Mouse (Mus musculus) neural tube, embryonic 14.5 days (tissue): ENCODE data around the gene Ankrd53. TPM values are rescaled to one million over a fixed set of nuclear protein-coding genes. Genes with fewer than 3 reads are reported as not detected.

Source experiments
- ATAC-seq: fragments of 200-750 bp; cut with Nextera tagmentation; 2 replicates; pipeline ENCODE4 v1.8.0; 2017; ENCODE audit warnings: low read depth, mild to moderate bottlenecking, moderate TSS enrichment, moderate library complexity
- H3K27ac ChIP-seq: fragments of 300-500 bp; sonication (generic); 2 replicates; pipeline ENCODE4 v1.5.1; 2014; ENCODE audit warnings: low read depth, mild to moderate bottlenecking, control low read depth, low read length, moderate library complexity, mixed read lengths
- H3K27me3 ChIP-seq: fragments of 300-500 bp; sonication (generic); 2 replicates; pipeline ENCODE4 v1.6.1; 2014; ENCODE audit warnings: low read length; ENCODE audit not compliant: control insufficient read depth, insufficient read depth
- H3K36me3 ChIP-seq: fragments of 300-500 bp; sonication (generic); 2 replicates; pipeline ENCODE4 v1.6.1; 2014; ENCODE audit warnings: low read length, mixed read lengths; ENCODE audit not compliant: control insufficient read depth, insufficient read depth
- H3K4me1 ChIP-seq: fragments of 300-500 bp; sonication (generic); 2 replicates; pipeline ENCODE4 v1.6.1; 2014; ENCODE audit warnings: low read length; ENCODE audit not compliant: control insufficient read depth, insufficient read depth
- H3K4me2 ChIP-seq: fragments of 300-500 bp; sonication (generic); 2 replicates; pipeline ENCODE4 v1.6.1; 2014; ENCODE audit warnings: mild to moderate bottlenecking, low read depth, low read length, control low read depth
- H3K4me3 ChIP-seq: fragments of 300-500 bp; sonication (generic); 2 replicates; pipeline ENCODE4 v1.5.1; 2014; ENCODE audit warnings: low read depth, low read length, control low read depth, mixed read lengths
- H3K9ac ChIP-seq: fragments of 300-500 bp; sonication (generic); replicated peaks from 2 replicates; pipeline ENCODE4 v1.6.1; 2014; ENCODE audit warnings: low read depth, mild to moderate bottlenecking, control low read depth, low read length, mixed read lengths
- H3K9me3 ChIP-seq: fragments of 300-500 bp; sonication (generic); 2 replicates; pipeline ENCODE4 v1.6.1; 2016; ENCODE audit warnings: low read length; ENCODE audit not compliant: control insufficient read depth
- WGBS: fragments of 180-500 bp; shearing (Covaris S2); extraction: QIAGEN DNeasy Blood & Tissue Kit; methylation state at CpG from one replicate; pipeline ENCODE4 v1.1.7; 2014; 5-methylcytosine and 5-hydroxymethylcytosine counted together
- polyA plus RNA-seq: library from polyadenylated mRNA; unstranded; fragments of >200 nt; fragmentation: Nextera tagmentation; extraction: Ambion mirVana; gene quantifications from 2 replicates; pipeline ENCODE4 v1.2.1, GENCODE M21; 2014

Ankrd53 gene
- polyA plus RNA-seq, 1 experiment from 2014 or later: 0.24 TPM

DNA sequence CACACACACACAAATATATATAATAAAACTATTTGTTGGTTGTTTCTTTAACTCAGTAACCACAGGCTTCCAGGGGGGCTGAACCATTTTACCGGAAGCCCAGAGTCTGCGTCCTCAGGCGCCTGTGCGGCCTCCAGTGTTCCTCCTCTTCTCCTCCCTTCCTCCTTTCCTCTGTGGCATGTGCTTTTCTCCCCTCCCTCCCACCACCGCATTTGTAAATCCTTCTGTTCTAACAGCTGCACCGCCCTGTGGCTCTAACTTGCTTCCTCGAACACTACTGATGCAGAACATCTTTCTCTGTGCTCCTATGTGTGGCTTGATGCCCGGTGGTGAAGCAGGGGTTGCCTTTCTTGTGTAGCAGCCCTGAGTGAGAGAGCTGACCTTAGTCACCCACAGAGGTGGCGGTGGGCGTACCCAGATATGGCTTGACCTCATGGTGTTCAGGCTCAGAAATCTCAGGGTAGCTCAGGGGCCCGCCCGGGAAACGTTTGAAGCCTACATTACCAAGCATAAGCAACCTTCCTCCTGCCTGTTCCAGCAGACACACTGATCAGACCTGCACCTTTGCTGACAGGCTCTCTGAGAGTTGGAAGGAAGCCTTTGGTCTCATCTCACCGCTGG lies 33.0 kb upstream of the Ankrd53 start:
- no peak overlapping the region for H3K9ac ChIP-seq
- H3K36me3 ChIP-seq: no peaks in the 10 kb centered on the region
- H3K9me3 ChIP-seq: no peaks in the 10 kb centered on the region
- ATAC-seq: no peak
- H3K4me3 ChIP-seq: no peak overlapping the region
- H3K27me3 ChIP-seq: no peaks in the 10 kb centered on the region
- no peak overlapping the region for H3K27ac ChIP-seq
- H3K4me2 ChIP-seq: no peak overlapping the region
- WGBS: 73% methylated on average over 14 of the region's 14 CpGs
- no peaks in the 10 kb centered on the region for H3K4me1 ChIP-seq

GRCm38 (mm10) chr6:83731128-83731527 lies 31.3 kb upstream of the Ankrd53 start:
- H3K9ac ChIP-seq: no peak overlapping the region
- no peaks in the 10 kb centered on the region for H3K27me3 ChIP-seq
- no peak overlapping the region for H3K4me3 ChIP-seq
- H3K4me1 ChIP-seq: no peaks in the 10 kb centered on the region
- no peak overlapping the region for H3K27ac ChIP-seq
- no peak overlapping the region for H3K4me2 ChIP-seq
- ATAC-seq: no peak
- WGBS: 27% methylated on average over 5 of the region's 5 CpGs
- no peaks in the 10 kb centered on the region for H3K9me3 ChIP-seq
- no peaks in the 10 kb centered on the region for H3K36me3 ChIP-seq

GRCm38 (mm10) chr6:83737311-83737710 lies 25.1 kb upstream of the Ankrd53 start:
- Histone ChIP-seq H3K9me3 (no peaks in the 10 kb centered on the region), H3K36me3 (no peaks in the 10 kb centered on the region), H3K4me2 (no peak overlapping the region), H3K27me3 (no peaks in the 10 kb centered on the region), H3K4me1 (no peaks in the 10 kb centered on the region), H3K4me3 (no peak overlapping the region), H3K9ac (no peak overlapping the region), H3K27ac (no peak overlapping the region)
- ATAC-seq: no peak
- 33% methylated on average over 13 of the region's 13 CpGs for WGBS

DNA sequence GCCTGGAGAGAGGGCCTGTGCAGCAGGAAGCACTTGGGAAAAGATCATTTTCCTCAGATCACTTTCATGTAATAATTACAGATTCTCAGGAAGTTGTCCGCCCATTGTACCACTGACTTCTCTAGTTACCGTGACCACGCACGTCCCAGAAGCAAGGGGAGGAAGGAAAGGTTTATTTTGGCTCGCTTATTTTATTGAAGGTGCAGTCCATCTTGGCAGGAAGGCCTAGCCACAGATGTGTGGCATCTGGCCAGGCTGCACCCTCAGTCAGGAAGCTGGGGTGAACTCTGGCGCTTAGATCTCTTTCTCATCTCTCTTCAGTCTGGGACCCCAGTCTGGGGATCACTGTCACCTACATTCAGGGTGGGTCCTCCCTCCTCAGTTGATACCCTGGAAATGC lies 23.8 kb upstream of the Ankrd53 start:
- Histone ChIP-seq H3K4me2 (no peak overlapping the region), H3K9me3 (no peaks in the 10 kb centered on the region), H3K9ac (no peak overlapping the region), H3K36me3 (no peaks in the 10 kb centered on the region), H3K27me3 (no peaks in the 10 kb centered on the region), H3K27ac (no peak overlapping the region), H3K4me1 (no peaks in the 10 kb centered on the region), H3K4me3 (no peak overlapping the region)
- 81% methylated on average over 6 of the region's 6 CpGs for WGBS
- no peak for ATAC-seq

- WGBS: 74% methylated on average over 5 of the region's 5 CpGs
These were observed 19.7 kb upstream of the Ankrd53 start, which contains the start of gene Atp6v1b1 for GRCm38 (mm10) chr6:83742761-83743160. Gene Atp6v1b1 (plus strand): TSS chr6:83742990.

GRCm38 (mm10) chr6:83743212-83743611 lies 19.2 kb upstream of the Ankrd53 start:
- no peaks in the 10 kb centered on the region for H3K36me3 ChIP-seq
- no peaks in the 10 kb centered on the region for H3K27me3 ChIP-seq
- H3K4me1 ChIP-seq: no peaks in the 10 kb centered on the region
- no peak overlapping the region for H3K4me2 ChIP-seq
- no peak overlapping the region for H3K27ac ChIP-seq
- no peaks in the 10 kb centered on the region for H3K9me3 ChIP-seq
- WGBS: 65% methylated on average over 5 of the region's 5 CpGs
- H3K4me3 ChIP-seq: no peak overlapping the region
- H3K9ac ChIP-seq: no peak overlapping the region
- ATAC-seq: no peak

More at GRCm38 (mm10) chr6:83742761-83743160, 19.7 kb upstream of the Ankrd53 start, which contains the start of gene Atp6v1b1:
- Histone ChIP-seq H3K4me3 (no peak within 1 kb of the TSS), H3K9ac (no peak within 1 kb of the TSS), H3K36me3 (no peaks in the 10 kb centered on the region), H3K4me2 (no peak within 1 kb of the TSS), H3K9me3 (no peaks in the 10 kb centered on the region), H3K27me3 (no peaks in the 10 kb centered on the region), H3K4me1 (no peaks in the 10 kb centered on the region), H3K27ac (no peak within 1 kb of the TSS)
- ATAC-seq: no peak

DNA sequence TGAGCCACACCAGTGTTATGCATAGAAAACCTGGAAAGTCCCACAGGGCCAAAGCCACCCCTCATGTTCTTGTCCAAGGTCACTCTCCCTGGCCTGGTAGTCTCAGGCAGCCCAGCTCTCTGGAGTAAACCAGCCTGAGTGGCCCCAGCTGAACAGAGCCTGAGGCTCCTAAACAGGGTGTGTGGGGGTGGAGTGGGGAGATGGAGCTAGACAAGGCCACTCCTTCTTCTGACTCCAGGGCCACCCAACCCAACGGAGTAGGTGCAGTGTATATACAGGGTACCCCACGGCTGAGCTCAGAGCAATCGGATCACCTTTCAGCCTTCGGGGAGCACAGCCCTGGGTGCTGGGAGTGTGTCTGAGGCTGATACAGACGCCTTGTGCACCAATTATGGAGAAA lies 18.3 kb upstream of the Ankrd53 start:
- Histone ChIP-seq H3K9me3 (no peaks in the 10 kb centered on the region), H3K27me3 (no peaks in the 10 kb centered on the region), H3K4me3 (no peak overlapping the region), H3K9ac (no peak overlapping the region), H3K4me2 (no peak overlapping the region), H3K27ac (no peak overlapping the region), H3K36me3 (no peaks in the 10 kb centered on the region), H3K4me1 (no peaks in the 10 kb centered on the region)
- WGBS: 80% methylated on average over 5 of the region's 5 CpGs
- no peak for ATAC-seq

- H3K4me3 ChIP-seq: no peak overlapping the region
- H3K4me2 ChIP-seq: no peak overlapping the region
- H3K27ac ChIP-seq: no peak overlapping the region
- H3K9me3 ChIP-seq: no peaks in the 10 kb centered on the region
- ATAC-seq: no peak
- H3K4me1 ChIP-seq: no peaks in the 10 kb centered on the region
- H3K9ac ChIP-seq: no peak overlapping the region
- no peaks in the 10 kb centered on the region for H3K27me3 ChIP-seq
- H3K36me3 ChIP-seq: no peaks in the 10 kb centered on the region
- 67% methylated on average over 5 of the region's 5 CpGs for WGBS
These were observed 17.9 kb upstream of the Ankrd53 start for GRCm38 (mm10) chr6:83744557-83744956.

DNA sequence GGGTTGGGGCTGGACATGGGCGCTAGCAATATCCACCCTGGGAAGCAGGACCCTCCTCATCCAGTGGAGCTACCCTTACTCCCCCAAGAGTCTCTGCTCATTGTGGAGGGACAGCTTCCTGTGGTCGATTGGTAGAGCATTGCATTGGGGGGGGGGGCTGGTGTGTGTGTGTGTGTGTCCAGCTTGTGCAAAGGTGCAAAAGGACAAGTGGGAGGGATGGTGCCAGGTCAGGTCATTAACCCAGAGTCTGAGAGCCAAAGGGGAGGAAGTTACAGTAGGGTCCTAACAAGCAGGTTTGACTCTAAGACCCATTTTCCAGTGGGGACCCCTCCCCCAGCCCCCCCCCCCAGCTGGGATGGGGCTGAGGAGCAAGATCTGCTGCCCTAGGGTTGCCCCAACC lies 17.0 kb upstream of the Ankrd53 start:
- Histone ChIP-seq H3K27ac (no peak overlapping the region), H3K9me3 (no peaks in the 10 kb centered on the region), H3K4me3 (no peak overlapping the region), H3K27me3 (no peaks in the 10 kb centered on the region), H3K9ac (no peak overlapping the region), H3K4me1 (no peaks in the 10 kb centered on the region), H3K36me3 (no peaks in the 10 kb centered on the region), H3K4me2 (no peak overlapping the region)
- ATAC-seq: no peak
- WGBS: 61% methylated on average over 2 of the region's 2 CpGs
